Mouse (Mus musculus) brain, embryonic 14.5 days (tissue): Measurements from ENCODE around the gene Rcan3. TPM values are rescaled to one million over a fixed set of nuclear protein-coding genes. Genes with fewer than 3 reads are reported as not detected.

Experiments used
- DNase-seq: peaks from one replicate; pipeline ENCODE4 v3.0.0-alpha.2; 2011; ENCODE audit warnings: low read depth
- CTCF ChIP-seq: fragments of 200-500 bp; IDR thresholded peaks from 2 replicates; pipeline ENCODE4 v1.5.1; 2012; ENCODE audit warnings: inconsistent platforms, mild to moderate bottlenecking, moderate library complexity, borderline replicate concordance; ENCODE audit not compliant: insufficient read depth, insufficient read length; ENCODE audit errors: extremely low read depth
- POLR2A ChIP-seq: fragments of 200-500 bp; IDR thresholded peaks from 2 replicates; pipeline ENCODE4 v1.6.1; 2012; ENCODE audit warnings: mild to moderate bottlenecking, inconsistent platforms, borderline replicate concordance; ENCODE audit not compliant: poor library complexity, insufficient read depth, insufficient read length, severe bottlenecking; ENCODE audit errors: extremely low read depth
- polyA plus RNA-seq: library from polyadenylated mRNA; depleted of rRNA; stranded (reverse); fragments of >200 nt; gene quantifications from 2 replicates; pipeline ENCODE4 v1.2.3, GENCODE M21; 2012

The Rcan3 gene
- polyA plus RNA-seq, 1 experiment = 47.1 TPM

DNA sequence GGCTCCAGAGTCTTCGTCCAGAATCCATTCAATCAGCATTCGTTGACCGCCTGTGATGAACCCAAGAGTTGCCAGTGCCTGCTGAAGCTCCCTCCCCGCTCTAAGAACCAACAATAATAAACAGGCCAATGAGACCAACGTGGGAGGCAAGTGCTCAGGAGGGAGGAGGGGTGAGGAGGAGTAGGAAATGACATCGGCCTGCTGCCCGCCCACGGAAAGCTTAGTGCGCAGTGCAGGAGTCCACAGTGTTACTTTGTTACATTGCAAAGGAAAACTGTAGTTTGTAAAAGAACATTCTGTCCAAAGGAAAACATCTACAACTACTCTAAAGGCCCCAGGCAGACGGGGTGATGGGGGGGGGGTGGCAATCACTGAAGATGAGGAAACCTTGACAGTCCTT, 29.6 kb downstream of the Rcan3 start:
- DNase-seq = no peak
- no peak for TF ChIP-seq POLR2A
- TF ChIP-seq CTCF = no peak

- no peak for TF ChIP-seq CTCF
- no peak for TF ChIP-seq POLR2A
- DNase-seq = peak; percentile 60
These were observed 31.8 kb downstream of the Rcan3 start for GRCm38 (mm10) chr4:135401881-135402280.

GRCm38 (mm10) chr4:135397991-135398390, 35.7 kb downstream of the Rcan3 start, which contains the start of gene Ncmap:
Gene Ncmap (minus strand): TSS chr4:135398227.
- no peak for DNase-seq
- TF ChIP-seq POLR2A (no peak), CTCF (no peak)

GRCm38 (mm10) chr4:135397551-135397950, 36.1 kb downstream of the Rcan3 start:
- DNase-seq = no peak
- TF ChIP-seq POLR2A = no peak
- no peak for TF ChIP-seq CTCF

- DNase-seq = no peak
- TF ChIP-seq POLR2A (no peak), CTCF (no peak; the same call in 1 of the 2 replicates)
These were observed 37.4 kb downstream of the Rcan3 start for GRCm38 (mm10) chr4:135396303-135396702.

DNA sequence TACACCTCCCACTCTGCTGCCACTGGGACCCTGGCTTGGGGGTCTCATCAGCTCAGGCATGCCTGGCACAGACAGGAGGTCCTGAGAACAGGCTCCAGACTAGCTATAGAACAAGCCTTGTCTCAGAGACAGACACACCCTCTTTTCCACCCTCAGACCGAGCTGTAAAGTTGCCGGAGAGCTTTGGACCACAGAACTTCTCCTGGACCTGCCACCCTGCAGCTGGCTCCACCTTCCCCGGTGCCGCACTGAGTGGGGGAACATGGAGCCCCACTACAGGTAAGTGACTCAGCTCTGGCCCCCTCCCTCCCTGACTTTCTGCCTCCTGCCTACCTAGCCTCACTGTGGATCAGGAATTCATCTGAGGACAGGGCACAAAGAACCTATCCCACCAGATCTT, 38.3 kb downstream of the Rcan3 start:
- DNase-seq = no peak
- TF ChIP-seq CTCF = no peak
- no peak for TF ChIP-seq POLR2A

DNA sequence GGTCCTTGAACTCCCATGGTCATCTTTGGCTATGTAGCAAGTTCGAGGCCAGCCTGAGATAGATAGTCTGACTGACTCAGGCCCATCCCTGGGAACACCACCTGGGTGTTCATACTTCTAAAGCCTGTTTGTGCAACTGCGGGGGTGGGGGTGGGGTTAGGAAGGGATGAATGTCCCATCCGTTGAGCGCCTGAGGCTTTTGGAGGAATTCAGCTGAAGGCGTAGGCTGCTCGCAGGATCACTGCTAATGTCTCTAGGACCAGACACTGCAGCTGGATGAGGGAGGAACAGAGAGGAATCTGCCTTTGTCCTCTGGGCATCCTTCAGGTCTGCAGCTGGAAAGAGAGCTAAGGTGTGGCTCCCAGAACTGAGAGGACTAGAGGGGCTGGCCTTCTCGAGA, 39.0 kb downstream of the Rcan3 start:
- TF ChIP-seq CTCF (no peak), POLR2A (no peak)

GRCm38 (mm10) chr4:135393381-135393780, 40.3 kb downstream of the Rcan3 start:
- TF ChIP-seq POLR2A (no peak), CTCF (no peak)

More for the DNA sequence above, 39.0 kb downstream of the Rcan3 start:
- DNase-seq = no peak

DNA sequence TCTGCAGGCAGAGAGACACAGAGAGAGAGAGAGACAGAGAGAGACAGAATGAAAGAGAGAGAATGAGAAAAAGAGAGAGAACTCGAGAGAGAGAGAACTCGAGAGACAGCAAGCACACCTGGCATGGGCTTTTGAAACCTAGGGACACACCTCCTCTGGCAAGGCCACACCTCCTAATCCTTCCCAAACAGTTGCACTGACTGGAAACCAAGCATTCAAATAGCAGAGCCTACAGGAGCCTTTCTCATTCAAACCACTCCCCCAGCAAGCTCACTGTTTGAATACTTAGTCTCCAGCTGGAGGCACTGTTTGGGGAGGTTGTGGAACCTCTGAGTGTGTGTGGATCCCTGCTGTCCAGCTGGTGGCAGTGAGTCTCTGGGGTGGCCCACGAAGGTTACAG, 40.9 kb downstream of the Rcan3 start:
- DNase-seq = no peak
- TF ChIP-seq CTCF (no peak), POLR2A (no peak)

More at GRCm38 (mm10) chr4:135393381-135393780, 40.3 kb downstream of the Rcan3 start:
- no peak for DNase-seq

- DNase-seq = no peak
- no peak for TF ChIP-seq POLR2A
- no peak for TF ChIP-seq CTCF
These were observed 42.6 kb downstream of the Rcan3 start for GRCm38 (mm10) chr4:135391014-135391413.

DNA sequence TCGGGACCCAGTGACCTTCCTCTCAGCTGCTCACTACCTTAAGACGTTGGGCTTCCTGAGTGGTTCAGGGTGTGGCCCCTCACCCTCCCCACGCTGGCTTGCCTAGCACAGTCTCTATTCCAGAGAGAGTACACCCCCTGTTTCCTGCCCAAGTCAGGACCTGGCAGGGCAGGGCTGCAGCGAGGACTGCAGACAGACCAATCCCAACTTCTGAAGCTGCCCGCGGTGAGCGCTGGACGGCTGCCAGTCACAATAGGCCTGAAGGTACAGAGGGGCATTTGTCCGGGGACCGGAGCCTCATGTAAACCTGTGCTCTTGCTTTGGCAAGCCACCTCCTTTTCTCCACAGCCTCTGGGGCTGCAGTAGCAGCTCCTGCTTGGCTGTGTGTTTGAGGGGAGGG, 48.0 kb downstream of the Rcan3 start:
- TF ChIP-seq CTCF (no peak), POLR2A (no peak)
- peak; percentile 62 for DNase-seq

- TF ChIP-seq CTCF (peak; percentile 96), POLR2A (no peak)
- DNase-seq = peak; percentile 90
These were observed 51.3 kb downstream of the Rcan3 start for GRCm38 (mm10) chr4:135382316-135382715.
